Mouse (Mus musculus) spleen, adult 2 months (tissue): ENCODE data around the gene Pacs1. TPM values are rescaled to one million over a fixed set of nuclear protein-coding genes. Genes with fewer than 3 reads are reported as not detected.

Experiments
- DNase-seq, 2 experiments: peaks; one replicate each; pipeline versions ENCODE4 v3.0.0 to v3.0.0-alpha.2; 2012 to 2021; ENCODE audit warnings: low spot score in 2 of 2, low read depth in 1 of 2
- H3K27ac ChIP-seq: fragments of 200-500 bp; 2 replicates; pipeline ENCODE4 v1.5.1; 2012; ENCODE audit warnings: low read length, inconsistent platforms; ENCODE audit not compliant: insufficient read depth
- H3K27me3 ChIP-seq: fragments of 200-500 bp; 2 replicates; pipeline ENCODE4 v1.6.1; 2012; ENCODE audit warnings: mild to moderate bottlenecking, moderate library complexity, low read length, inconsistent platforms; ENCODE audit not compliant: control insufficient read depth, insufficient read depth
- H3K36me3 ChIP-seq: fragments of 200-500 bp; 2 replicates; pipeline ENCODE4 v1.6.1; 2012; ENCODE audit warnings: mild to moderate bottlenecking, low read length, inconsistent platforms; ENCODE audit not compliant: control insufficient read depth, insufficient read depth
- H3K4me1 ChIP-seq: fragments of 200-500 bp; 2 replicates; pipeline ENCODE4 v1.6.1; 2011; ENCODE audit warnings: inconsistent platforms; ENCODE audit not compliant: control insufficient read depth, insufficient read depth, insufficient read length
- H3K4me3 ChIP-seq: fragments of 200-500 bp; 2 replicates; pipeline ENCODE4 v1.5.1; 2011; ENCODE audit warnings: mild to moderate bottlenecking, inconsistent platforms; ENCODE audit not compliant: insufficient read depth, insufficient read length; ENCODE audit errors: extremely low read depth
- CTCF ChIP-seq: fragments of 200-500 bp; IDR thresholded peaks from 2 replicates; pipeline ENCODE4 v1.5.1; 2011; ENCODE audit warnings: mild to moderate bottlenecking, inconsistent platforms; ENCODE audit not compliant: insufficient read depth, insufficient read length, insufficient replicate concordance; ENCODE audit errors: extremely low read depth
- POLR2A ChIP-seq: fragments of 200-500 bp; IDR thresholded peaks from 2 replicates; pipeline ENCODE4 v1.6.1; 2011; ENCODE audit warnings: low read depth, low read length, inconsistent platforms
- WGBS: fragments of 180-500 bp; shearing (Covaris S2); methylation state at CpG from one replicate; pipeline ENCODE4 v1.1.7; 2018; 5-methylcytosine and 5-hydroxymethylcytosine counted together
- polyA plus RNA-seq: library from polyadenylated mRNA; depleted of rRNA; stranded (reverse); fragments of >200 nt; gene quantifications from 2 replicates; pipeline ENCODE4 v1.2.3, GENCODE M21; 2012

The Pacs1 gene
- polyA plus RNA-seq, 1 experiment: 35.0 TPM

DNA sequence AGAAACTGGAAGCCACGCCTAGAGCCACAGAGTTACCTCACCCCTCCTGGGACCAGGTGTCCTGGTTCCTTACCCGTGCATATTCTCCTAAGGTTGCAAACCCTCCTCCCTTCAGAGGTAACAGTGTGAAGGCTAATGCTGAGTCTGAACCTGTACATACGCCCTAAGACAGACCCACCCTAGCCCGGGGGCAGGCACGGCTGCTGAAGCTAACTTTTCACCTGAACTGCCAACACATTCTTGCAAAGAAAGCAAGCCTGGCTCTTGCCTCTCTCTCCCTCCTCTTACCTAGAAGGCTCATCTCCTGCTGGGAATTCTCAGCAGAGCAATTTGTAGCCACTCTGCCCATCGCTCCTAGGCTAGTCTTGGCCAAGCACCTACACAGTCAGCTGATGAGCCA, 27.7 kb upstream of the Pacs1 start:
- Histone ChIP-seq H3K4me3 (no peak overlapping the region), H3K27ac (no peak overlapping the region), H3K4me1 (no peaks in the 10 kb centered on the region), H3K27me3 (no peaks in the 10 kb centered on the region; the same call in 1 of the 2 replicates), H3K36me3 (no peaks in the 10 kb centered on the region)
- no peak for TF ChIP-seq POLR2A
- TF ChIP-seq CTCF: no peak
- no peak for DNase-seq
- WGBS: 74% methylated on average over 6 of the region's 6 CpGs

DNA sequence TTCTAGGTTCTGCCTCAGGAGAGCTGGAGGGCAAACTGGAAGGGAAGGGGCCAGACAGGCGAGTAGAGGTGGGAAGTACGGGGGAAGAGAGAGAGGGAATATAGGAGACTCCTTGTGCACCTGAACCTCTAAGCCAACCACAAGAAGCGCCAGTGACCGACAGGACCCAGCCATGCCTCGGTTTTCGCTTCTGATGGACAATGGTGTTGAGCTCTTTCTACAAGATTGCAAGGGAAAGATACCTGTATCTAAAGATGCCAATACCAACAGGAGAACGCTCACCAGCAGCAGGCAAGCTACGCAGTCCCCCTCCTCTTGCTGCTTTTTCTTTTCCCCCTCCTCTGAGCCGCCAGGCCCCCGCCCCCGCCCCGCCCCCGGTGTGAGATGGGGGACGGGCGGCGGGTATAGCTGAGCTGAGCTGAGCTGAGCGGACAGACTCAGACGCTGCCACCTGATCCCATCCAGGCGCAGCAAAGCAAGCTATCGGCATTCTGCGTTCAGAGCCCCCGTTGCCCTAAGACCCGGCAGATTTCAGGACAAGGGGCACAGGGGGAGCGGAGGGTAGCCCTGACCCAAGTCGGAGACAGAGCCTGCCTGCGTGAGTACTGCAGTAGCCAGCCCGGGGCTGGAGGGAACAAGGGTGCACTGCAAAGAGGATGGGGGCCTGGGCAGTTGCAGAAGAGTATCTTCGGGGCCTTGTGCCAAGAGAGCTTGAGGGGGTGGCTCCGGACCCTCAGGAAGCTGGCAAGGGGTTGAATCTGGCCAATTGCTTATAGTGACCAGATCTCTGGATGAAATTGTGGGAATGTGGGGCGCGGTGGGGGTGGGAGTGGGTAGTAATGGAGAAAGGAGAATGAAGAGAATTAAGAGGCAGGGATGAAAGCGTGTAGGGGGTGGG, 25.2 kb upstream of the Pacs1 start, which contains the start of gene Gal3st3:
Gene Gal3st3, plus strand, starts transcription at position 429 of the 898 bp plus-strand sequence.
- peaks cover 4% of the 10 kb centered on the region; the same call in 1 of the 2 replicates for H3K4me1 ChIP-seq
- 52% methylated on average over 27 of the region's 32 CpGs for WGBS
- H3K36me3 ChIP-seq: no peaks in the 10 kb centered on the region; the same call in 1 of the 2 replicates
- H3K4me3 ChIP-seq: no peak within 1 kb of the TSS
- no peak within 1 kb of the TSS for H3K27ac ChIP-seq
- no peaks in the 10 kb centered on the region for H3K27me3 ChIP-seq
- TF ChIP-seq CTCF: no peak
- TF ChIP-seq POLR2A: no peak
- no peak for DNase-seq

GRCm38 (mm10) chr19:5296630-5297029, 23.7 kb upstream of the Pacs1 start:
- Histone ChIP-seq H3K27ac (no peak overlapping the region), H3K36me3 (peaks cover 10% of the 10 kb centered on the region), H3K4me1 (peaks cover 4% of the 10 kb centered on the region; the same call in 1 of the 2 replicates), H3K27me3 (no peaks in the 10 kb centered on the region), H3K4me3 (no peak overlapping the region)
- TF ChIP-seq CTCF: no peak
- TF ChIP-seq POLR2A: no peak
- DNase-seq: no peak
- 73% methylated on average over 5 of the region's 5 CpGs for WGBS

- WGBS: 2% methylated on average over 13 of the region's 13 CpGs
- H3K27me3 ChIP-seq: no peaks in the 10 kb centered on the region
These were observed 22.8 kb upstream of the Pacs1 start for GRCm38 (mm10) chr19:5295736-5296075.

DNA sequence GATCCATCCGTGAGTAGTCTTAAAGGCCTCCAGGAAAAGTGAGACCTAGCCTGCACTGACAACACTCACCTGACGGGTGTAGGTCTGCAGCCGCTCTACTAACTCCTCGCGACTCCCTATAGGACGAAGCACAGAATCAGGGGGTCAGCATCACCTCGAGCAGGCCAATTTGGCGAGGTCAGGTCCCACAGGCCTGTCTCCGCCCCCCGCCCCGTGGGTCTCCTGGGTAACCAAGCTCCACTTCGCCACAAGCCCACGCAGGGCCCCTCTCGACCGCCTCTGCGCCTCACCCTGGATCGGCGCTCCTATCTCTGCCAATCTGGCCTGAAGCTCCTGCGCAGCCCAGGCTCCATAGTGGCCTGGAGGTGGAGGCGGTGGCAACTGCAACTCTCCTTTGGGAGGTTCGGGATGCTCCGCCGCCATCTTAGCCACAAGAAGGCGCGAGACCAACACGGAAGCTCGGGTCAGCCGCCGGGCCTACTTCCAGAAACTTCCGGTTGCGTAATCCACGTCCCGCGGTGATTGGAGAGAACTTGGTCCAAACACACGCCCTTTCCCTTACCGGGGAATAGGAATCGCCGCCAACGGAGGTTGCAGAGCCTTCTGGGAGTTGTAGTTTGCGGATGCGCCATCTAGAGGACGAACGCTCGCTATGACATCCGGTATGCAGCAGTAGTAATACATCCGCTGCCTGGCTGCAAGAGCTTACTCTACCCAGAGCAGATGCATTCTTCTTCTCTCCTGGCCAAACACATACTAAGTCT, 22.2 kb upstream of the Pacs1 start, which contains the start of gene Sf3b2:
Gene Sf3b2, minus strand, starts transcription at position 484 of the 764 bp plus-strand sequence.
- TF ChIP-seq POLR2A: peak; percentile 23
- TF ChIP-seq CTCF: peak; percentile 65; the same call in 1 of the 2 replicates
- Histone ChIP-seq H3K4me1 (peaks cover 4% of the 10 kb centered on the region; the same call in 1 of the 2 replicates), H3K27me3 (no peaks in the 10 kb centered on the region), H3K4me3 (peak within 1 kb of the TSS; percentile 96), H3K27ac (peak within 1 kb of the TSS; percentile 86), H3K36me3 (peaks cover 16% of the 10 kb centered on the region)
- peak; percentile 96 to 99 for DNase-seq
- under 1% methylated on average over 46 of the region's 46 CpGs for WGBS

More at GRCm38 (mm10) chr19:5295736-5296075, 22.8 kb upstream of the Pacs1 start:
- peaks cover 4% of the 10 kb centered on the region; the same call in 1 of the 2 replicates for H3K4me1 ChIP-seq
- peak overlapping the region; percentile 54 for H3K4me3 ChIP-seq
- TF ChIP-seq POLR2A (no peak), CTCF (no peak)
- H3K27ac ChIP-seq: peak overlapping the region; percentile 73
- DNase-seq: peak in 1 of 2 experiments; percentile 22
- peaks cover 13% of the 10 kb centered on the region for H3K36me3 ChIP-seq

DNA sequence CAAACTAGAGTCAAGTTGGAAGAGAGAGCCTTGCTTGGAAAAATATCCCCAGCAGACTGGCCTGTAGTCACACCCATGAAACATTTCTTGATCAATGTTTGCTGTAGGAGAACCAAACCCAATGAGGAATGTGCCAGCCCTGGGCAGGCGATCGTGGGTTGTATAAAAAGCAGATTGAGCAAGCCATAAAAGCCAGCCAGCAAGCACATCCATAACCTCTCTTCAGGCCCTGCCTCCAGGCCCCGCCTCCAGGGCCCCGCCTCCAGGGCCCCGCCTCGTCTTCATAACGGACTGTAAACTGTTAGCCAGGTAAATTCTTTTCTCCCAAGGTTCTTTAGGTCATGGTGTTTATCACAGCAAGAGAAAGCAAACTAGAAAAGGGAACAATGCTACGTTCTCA, 5.5 kb upstream of the Pacs1 start:
- no peak overlapping the region for H3K27ac ChIP-seq
- H3K4me3 ChIP-seq: no peak overlapping the region
- H3K36me3 ChIP-seq: peaks cover 34% of the 10 kb centered on the region
- DNase-seq: no peak
- no peak for TF ChIP-seq CTCF
- no peak for TF ChIP-seq POLR2A
- H3K4me1 ChIP-seq: peaks cover 10% of the 10 kb centered on the region; the same call in 1 of the 2 replicates
- WGBS: 81% methylated on average over 8 of the region's 8 CpGs
- no peaks in the 10 kb centered on the region for H3K27me3 ChIP-seq
